Mouse (Mus musculus): ENCODE results near the gene Plekha7. TPM values are rescaled to one million over a fixed set of nuclear protein-coding genes. Genes with fewer than 3 reads are reported as not detected.
A peak's percentile ranks its signal among the peaks of the same experiment; 100 is the strongest.

The Plekha7 gene
- polyA plus RNA-seq, 1 experiment from 2014 or later, result 18.7 TPM

- whole genome bisulfite sequencing, result 59% methylated on average over 2 of the region's 2 CpGs
- H3K4me2 ChIP-seq (ENCODE audit: low read depth, low read length), result no peak overlapping the region
- no peak overlapping the region for H3K27ac ChIP-seq (ENCODE audit: low read length)
- ATAC-seq, result no peak
- H3K36me3 ChIP-seq (ENCODE audit: control insufficient read depth, insufficient read depth, low read length), result no peaks in the 10 kb centered on the region; the same call in 1 of the 2 replicates
- H3K4me3 ChIP-seq (ENCODE audit: low read length), result no peak overlapping the region
- H3K9me3 ChIP-seq (ENCODE audit: control insufficient read depth, low read length), result no peaks in the 10 kb centered on the region
- H3K9ac ChIP-seq (ENCODE audit: low read depth, low read length), result no peak overlapping the region
- no peaks in the 10 kb centered on the region for H3K27me3 ChIP-seq (replicated peaks; ENCODE audit: control insufficient read depth, insufficient read depth, low read length)
- no peaks in the 10 kb centered on the region for H3K4me1 ChIP-seq (ENCODE audit: control insufficient read depth, insufficient read depth, low read length)
Observed at GRCm38 (mm10) chr7:116153781-116154368, 154.3 kb downstream of the Plekha7 start.

- WGBS, result 74% methylated on average over 4 of the region's 4 CpGs
- no peaks in the 10 kb centered on the region for H3K27me3 ChIP-seq (replicated peaks; ENCODE audit: control insufficient read depth, insufficient read depth, low read length)
- no peak overlapping the region for H3K27ac ChIP-seq (ENCODE audit: low read length)
- H3K4me3 ChIP-seq (ENCODE audit: low read length), result no peak overlapping the region
- no peak for ATAC-seq
- no peak overlapping the region for H3K4me2 ChIP-seq (ENCODE audit: low read depth, low read length)
- no peaks in the 10 kb centered on the region; the same call in 1 of the 2 replicates for H3K36me3 ChIP-seq (ENCODE audit: control insufficient read depth, insufficient read depth, low read length)
- H3K9ac ChIP-seq (ENCODE audit: low read depth, low read length), result no peak overlapping the region
- peaks cover 7% of the 10 kb centered on the region for H3K4me1 ChIP-seq (ENCODE audit: control insufficient read depth, insufficient read depth, low read length)
- no peaks in the 10 kb centered on the region for H3K9me3 ChIP-seq (ENCODE audit: control insufficient read depth, low read length)
Observed at GRCm38 (mm10) chr7:116149568-116149967, 158.6 kb downstream of the Plekha7 start.

- Histone ChIP-seq H3K9ac (ENCODE audit: low read depth, low read length) (no peak overlapping the region), H3K27me3 (replicated peaks; ENCODE audit: control insufficient read depth, insufficient read depth, low read length) (no peaks in the 10 kb centered on the region), H3K4me3 (ENCODE audit: low read length) (no peak overlapping the region), H3K9me3 (ENCODE audit: control insufficient read depth, low read length) (no peaks in the 10 kb centered on the region), H3K4me2 (ENCODE audit: low read depth, low read length) (no peak overlapping the region), H3K27ac (ENCODE audit: low read length) (no peak overlapping the region), H3K4me1 (ENCODE audit: control insufficient read depth, insufficient read depth, low read length) (peaks cover 7% of the 10 kb centered on the region), H3K36me3 (ENCODE audit: control insufficient read depth, insufficient read depth, low read length) (no peaks in the 10 kb centered on the region)
- no peak for ATAC-seq
- 88% methylated on average over 2 of the region's 2 CpGs for WGBS
Observed at GRCm38 (mm10) chr7:116147114-116147513, 161.1 kb downstream of the Plekha7 start.

GRCm38 (mm10) chr7:116145030-116145429 is 163.1 kb downstream of the Plekha7 start:
- 65% methylated on average over 6 of the region's 6 CpGs for WGBS

GRCm38 (mm10) chr7:116137671-116138070 is 170.5 kb downstream of the Plekha7 start:
- H3K9ac ChIP-seq (ENCODE audit: low read depth, low read length), result no peak overlapping the region
- no peaks in the 10 kb centered on the region for H3K4me1 ChIP-seq (ENCODE audit: control insufficient read depth, insufficient read depth, low read length)
- H3K27ac ChIP-seq (ENCODE audit: low read length), result no peak overlapping the region
- ATAC-seq, result no peak
- no peaks in the 10 kb centered on the region for H3K36me3 ChIP-seq (ENCODE audit: control insufficient read depth, insufficient read depth, low read length)
- 71% methylated on average over 3 of the region's 3 CpGs for WGBS
- H3K4me3 ChIP-seq (ENCODE audit: low read length), result no peak overlapping the region
- no peaks in the 10 kb centered on the region for H3K27me3 ChIP-seq (replicated peaks; ENCODE audit: control insufficient read depth, insufficient read depth, low read length)
- no peak overlapping the region for H3K4me2 ChIP-seq (ENCODE audit: low read depth, low read length)
- H3K9me3 ChIP-seq (ENCODE audit: control insufficient read depth, low read length), result no peaks in the 10 kb centered on the region

More at GRCm38 (mm10) chr7:116145030-116145429, 163.1 kb downstream of the Plekha7 start:
- no peaks in the 10 kb centered on the region for H3K9me3 ChIP-seq (ENCODE audit: control insufficient read depth, low read length)
- no peak overlapping the region for H3K4me3 ChIP-seq (ENCODE audit: low read length)
- H3K36me3 ChIP-seq (ENCODE audit: control insufficient read depth, insufficient read depth, low read length), result no peaks in the 10 kb centered on the region
- peaks cover 7% of the 10 kb centered on the region for H3K4me1 ChIP-seq (ENCODE audit: control insufficient read depth, insufficient read depth, low read length)
- ATAC-seq, result peak; percentile 87
- H3K4me2 ChIP-seq (ENCODE audit: low read depth, low read length), result no peak overlapping the region
- H3K27ac ChIP-seq (ENCODE audit: low read length), result no peak overlapping the region
- no peak overlapping the region for H3K9ac ChIP-seq (ENCODE audit: low read depth, low read length)
- no peaks in the 10 kb centered on the region for H3K27me3 ChIP-seq (replicated peaks; ENCODE audit: control insufficient read depth, insufficient read depth, low read length)

GRCm38 (mm10) chr7:116137149-116137548 is 171.0 kb downstream of the Plekha7 start:
- H3K27me3 ChIP-seq (replicated peaks; ENCODE audit: control insufficient read depth, insufficient read depth, low read length), result no peaks in the 10 kb centered on the region
- H3K4me1 ChIP-seq (ENCODE audit: control insufficient read depth, insufficient read depth, low read length), result no peaks in the 10 kb centered on the region
- H3K9ac ChIP-seq (ENCODE audit: low read depth, low read length), result no peak overlapping the region
- H3K36me3 ChIP-seq (ENCODE audit: control insufficient read depth, insufficient read depth, low read length), result no peaks in the 10 kb centered on the region
- H3K4me3 ChIP-seq (ENCODE audit: low read length), result no peak overlapping the region
- H3K27ac ChIP-seq (ENCODE audit: low read length), result no peak overlapping the region
- no peak overlapping the region for H3K4me2 ChIP-seq (ENCODE audit: low read depth, low read length)
- 86% methylated on average over 12 of the region's 12 CpGs for WGBS
- no peak for ATAC-seq
- H3K9me3 ChIP-seq (ENCODE audit: control insufficient read depth, low read length), result no peaks in the 10 kb centered on the region

- Histone ChIP-seq H3K36me3 (ENCODE audit: control insufficient read depth, insufficient read depth, low read length) (no peaks in the 10 kb centered on the region), H3K27ac (ENCODE audit: low read length) (no peak overlapping the region), H3K27me3 (replicated peaks; ENCODE audit: control insufficient read depth, insufficient read depth, low read length) (no peaks in the 10 kb centered on the region), H3K9me3 (ENCODE audit: control insufficient read depth, low read length) (no peaks in the 10 kb centered on the region), H3K9ac (ENCODE audit: low read depth, low read length) (0 out of 2 replicates have a peak overlapping the region, but pooled peaks have one; percentile 8), H3K4me3 (ENCODE audit: low read length) (no peak overlapping the region), H3K4me2 (ENCODE audit: low read depth, low read length) (no peak overlapping the region), H3K4me1 (ENCODE audit: control insufficient read depth, insufficient read depth, low read length) (no peaks in the 10 kb centered on the region)
- 74% methylated on average over 31 of the region's 31 CpGs for WGBS
- 0 out of 2 replicates have a peak, but pooled peaks have one; percentile 12 for ATAC-seq
Observed at GRCm38 (mm10) chr7:116134413-116135292, 173.5 kb downstream of the Plekha7 start.

- WGBS, result 5% methylated on average over 5 of the region's 5 CpGs
- no peak overlapping the region for H3K4me3 ChIP-seq (ENCODE audit: low read length)
- no peaks in the 10 kb centered on the region for H3K4me1 ChIP-seq (ENCODE audit: control insufficient read depth, insufficient read depth, low read length)
- no peak overlapping the region for H3K27ac ChIP-seq (ENCODE audit: low read length)
- no peaks in the 10 kb centered on the region for H3K36me3 ChIP-seq (ENCODE audit: control insufficient read depth, insufficient read depth, low read length)
- no peak overlapping the region for H3K4me2 ChIP-seq (ENCODE audit: low read depth, low read length)
- H3K9me3 ChIP-seq (ENCODE audit: control insufficient read depth, low read length), result no peaks in the 10 kb centered on the region
- H3K9ac ChIP-seq (ENCODE audit: low read depth, low read length), result no peak overlapping the region
- ATAC-seq, result peak; percentile 43
- H3K27me3 ChIP-seq (replicated peaks; ENCODE audit: control insufficient read depth, insufficient read depth, low read length), result no peaks in the 10 kb centered on the region
Observed at GRCm38 (mm10) chr7:116132078-116132477, 176.1 kb downstream of the Plekha7 start.

- Histone ChIP-seq H3K4me3 (ENCODE audit: low read length) (no peak overlapping the region), H3K4me2 (ENCODE audit: low read depth, low read length) (no peak overlapping the region), H3K9me3 (ENCODE audit: control insufficient read depth, low read length) (no peaks in the 10 kb centered on the region), H3K27me3 (replicated peaks; ENCODE audit: control insufficient read depth, insufficient read depth, low read length) (no peaks in the 10 kb centered on the region), H3K27ac (ENCODE audit: low read length) (no peak overlapping the region), H3K9ac (ENCODE audit: low read depth, low read length) (no peak overlapping the region), H3K4me1 (ENCODE audit: control insufficient read depth, insufficient read depth, low read length) (no peaks in the 10 kb centered on the region), H3K36me3 (ENCODE audit: control insufficient read depth, insufficient read depth, low read length) (no peaks in the 10 kb centered on the region)
- no peak for ATAC-seq
- WGBS, result 19% methylated on average over 4 of the region's 4 CpGs
Observed at GRCm38 (mm10) chr7:116131390-116131789, 176.8 kb downstream of the Plekha7 start.
